Comparison of ENCODE assay signal across 37 mouse cellular contexts in genomic region chr2:154163306-154163705, GRCm38 (mm10). TPM values are rescaled to one million over a fixed set of nuclear protein-coding genes. Genes with fewer than 3 reads are reported as not detected.
DNase-seq lines count a peak whose midpoint lies in the region; ATAC-seq and TF ChIP-seq lines count a peak whose summit lies in the region.
"Had no signal": no experiment of that assay in that cellular context is flagged by ENCODE, and none has a peak within 500 bp of the region (broad histone marks: within the 10 kb centered on the region; RNA-seq: fewer than 3 reads in every experiment).

No protein-coding gene starts in this region.

- intact Hi-C loops in heart, postnatal 36 days (cut with DNase I): no loop called here
- intact Hi-C loops in left cerebral cortex, postnatal 4 days (cut with DNase I): no loop called here
- intact Hi-C loops in left cerebral cortex, adult 2 months (cut with DNase I): no loop called here

- no peak for TF ChIP-seq POLR2A in cerebellum, adult 2 months (IDR thresholded peaks at IDR 0.05; ENCODE audit: borderline replicate concordance, insufficient read depth, low read length)

- peak; percentile 83 for DNase-seq in heart, adult 11 months
- no peak for DNase-seq in heart, postnatal 36 days
- DNase-seq in left cerebral cortex, postnatal 4 days: peak; percentile 23
- no peak for DNase-seq in left cerebral cortex, adult 2 months (ENCODE audit: extremely low spot score in 1 of 2, low spot score in 2 of 2)
- DNase-seq in cerebellum, adult 2 months: peak; percentile 12 to 33
- no peak for DNase-seq in thymus, postnatal 25 days
- DNase-seq: adrenal gland, postnatal 14 days; gastrocnemius, postnatal 10 days; kidney, adult 9 months; kidney, postnatal 10 days; liver, embryonic 13.5 days; lung, adult 18-20 months; lung, postnatal 10 days; midbrain, embryonic 14.5 days; retina, postnatal 1 day; right cerebral cortex, postnatal 14 days had no signal

- no peak for ATAC-seq in granulocyte monocyte progenitor cell, adult 5-6 weeks (replicated peaks; ENCODE audit: poor library complexity, severe bottlenecking)
- ATAC-seq: CD4-positive, CD25-positive, alpha-beta regulatory T cell, adult 4 months; forebrain, embryonic 15.5 days; intestine, embryonic 16.5 days had no signal

- no peaks in the 10 kb centered on the region for H3K4me1 ChIP-seq in cerebellum, adult 2 months (ENCODE audit: control insufficient read depth, insufficient read depth, low read length)
- H3K4me1 ChIP-seq: embryonic facial prominence, embryonic 12.5 days; forebrain, embryonic 15.5 days; heart, embryonic 10.5 days; liver, embryonic 13.5 days; neural tube, embryonic 15.5 days had no signal

- TF ChIP-seq CTCF in left cerebral cortex, adult 2 months (IDR thresholded peaks at IDR 0.05): no peak
- no peak for TF ChIP-seq CTCF in cerebellum, adult 2 months (IDR thresholded peaks at IDR 0.05; ENCODE audit: borderline replicate concordance, insufficient read depth, low read depth, low read length)

- H3K4me3 ChIP-seq in left cerebral cortex, adult 2 months: no peak overlapping the region
- H3K4me3 ChIP-seq in cerebellum, adult 2 months (replicated peaks; ENCODE audit: insufficient read depth, low read depth, low read length): no peak overlapping the region
- H3K4me3 ChIP-seq: embryonic facial prominence, embryonic 12.5 days; forebrain, embryonic 15.5 days; heart, embryonic 10.5 days; liver, embryonic 13.5 days; neural tube, embryonic 15.5 days had no signal

- H3K27ac ChIP-seq in left cerebral cortex, adult 2 months: no peak overlapping the region
- H3K27ac ChIP-seq in cerebellum, adult 2 months (ENCODE audit: insufficient read depth, low read length): no peak overlapping the region
- H3K27ac ChIP-seq: embryonic facial prominence, embryonic 12.5 days; forebrain, embryonic 15.5 days; heart, embryonic 10.5 days; liver, embryonic 13.5 days; macrophage; neural tube, embryonic 15.5 days had no signal

- 18% methylated on average over 5 of the region's 5 CpGs for WGBS in cerebellum, adult 2 months

- H3K27me3 ChIP-seq in cerebellum, adult 2 months (ENCODE audit: control insufficient read depth, insufficient read depth, low read length): no peaks in the 10 kb centered on the region
- H3K27me3 ChIP-seq: embryonic facial prominence, embryonic 12.5 days; forebrain, embryonic 15.5 days; liver, embryonic 13.5 days; neural tube, embryonic 15.5 days had no signal

RNA-seq across cellular contexts. Expression of gene Bpifa5, which starts 0.9 kb away (rescaled TPM):
- total RNA-seq in heart, postnatal 36 days (2021): not detected
- not detected for total RNA-seq in left cerebral cortex, postnatal 4 days (2021)
- not detected for total RNA-seq in left cerebral cortex, adult 2 months (2021)
- 0.88 and 0.90 TPM in 2 replicates for polyA plus RNA-seq in cerebellum, adult 2 months (2012; rRNA removed)
- not detected in 2 replicates for total RNA-seq in granulocyte monocyte progenitor cell, adult 5-6 weeks (2014; fragmentation: Nextera tagmentation)
- not detected in 2 replicates for total RNA-seq in granulocyte monocyte progenitor cell, adult 5-6 weeks (2017)
- total RNA-seq: adrenal gland, postnatal 14 days; gastrocnemius, postnatal 10 days; hematopoietic stem cell, adult 5-6 weeks; layer of hippocampus, adult 18-20 months; layer of hippocampus, postnatal 10 days; left cerebral cortex, adult 8-10 months; left cerebral cortex, postnatal 36 days; megakaryocyte-erythroid progenitor cell, adult 5-6 weeks had no signal
- polyA plus RNA-seq: CD4-positive, CD25-positive, alpha-beta regulatory T cell, adult 4 months; embryonic facial prominence, embryonic 12.5 days; forebrain, embryonic 15.5 days; gonadal fat pad, adult 2 months; heart, embryonic 10.5 days; heart, postnatal 0 days; intestine, embryonic 16.5 days; limb, embryonic 14.5 days; macrophage; midbrain, embryonic 14.5 days; neural tube, embryonic 15.5 days; small intestine, adult 2 months; stomach, embryonic 14.5 days; testis, adult 2 months had no signal

RNA-seq across cellular contexts. Expression of gene Bpifa1, which starts 20.6 kb away (rescaled TPM):
- total RNA-seq in heart, postnatal 36 days (2021): not detected
- total RNA-seq in left cerebral cortex, postnatal 4 days (2021): not detected
- total RNA-seq in left cerebral cortex, adult 2 months (2021): not detected
- polyA plus RNA-seq in cerebellum, adult 2 months (2012; rRNA removed): not detected in 2 replicates
- total RNA-seq in granulocyte monocyte progenitor cell, adult 5-6 weeks (2014; fragmentation: Nextera tagmentation): not detected in 2 replicates
- not detected in 2 replicates for total RNA-seq in granulocyte monocyte progenitor cell, adult 5-6 weeks (2017)
- total RNA-seq: adrenal gland, postnatal 14 days; gastrocnemius, postnatal 10 days; hematopoietic stem cell, adult 5-6 weeks; layer of hippocampus, adult 18-20 months; layer of hippocampus, postnatal 10 days; left cerebral cortex, adult 8-10 months; left cerebral cortex, postnatal 36 days; megakaryocyte-erythroid progenitor cell, adult 5-6 weeks had no signal
- polyA plus RNA-seq: CD4-positive, CD25-positive, alpha-beta regulatory T cell, adult 4 months; embryonic facial prominence, embryonic 12.5 days; forebrain, embryonic 15.5 days; gonadal fat pad, adult 2 months; heart, embryonic 10.5 days; heart, postnatal 0 days; intestine, embryonic 16.5 days; macrophage; midbrain, embryonic 14.5 days; neural tube, embryonic 15.5 days; small intestine, adult 2 months; stomach, embryonic 14.5 days had no signal

RNA-seq across cellular contexts. Expression of gene Bpifb1, which starts 27.3 kb away (rescaled TPM):
- not detected for total RNA-seq in heart, postnatal 36 days (2021)
- total RNA-seq in left cerebral cortex, postnatal 4 days (2021): under 1 TPM; 0.14 to 0.30 TPM
- total RNA-seq in left cerebral cortex, adult 2 months (2021): under 1 TPM in 1 of 2 experiments, not detected in 1; 0.50 TPM
- polyA plus RNA-seq in cerebellum, adult 2 months (2012; rRNA removed): not detected in 2 replicates
- not detected in 2 replicates for total RNA-seq in granulocyte monocyte progenitor cell, adult 5-6 weeks (2014; fragmentation: Nextera tagmentation)
- not detected in 2 replicates for total RNA-seq in granulocyte monocyte progenitor cell, adult 5-6 weeks (2017)
- total RNA-seq: adrenal gland, postnatal 14 days; gastrocnemius, postnatal 10 days; hematopoietic stem cell, adult 5-6 weeks; megakaryocyte-erythroid progenitor cell, adult 5-6 weeks had no signal
- polyA plus RNA-seq: CD4-positive, CD25-positive, alpha-beta regulatory T cell, adult 4 months; embryonic facial prominence, embryonic 12.5 days; gonadal fat pad, adult 2 months; macrophage; neural tube, embryonic 15.5 days; small intestine, adult 2 months had no signal

RNA-seq across cellular contexts. Expression of gene Bpifa3, which starts 33.2 kb away (rescaled TPM):
- total RNA-seq in heart, postnatal 36 days (2021): not detected
- total RNA-seq in left cerebral cortex, postnatal 4 days (2021): not detected
- total RNA-seq in left cerebral cortex, adult 2 months (2021): not detected
- polyA plus RNA-seq in cerebellum, adult 2 months (2012; rRNA removed): not detected in 2 replicates
- total RNA-seq in granulocyte monocyte progenitor cell, adult 5-6 weeks (2014; fragmentation: Nextera tagmentation): not detected in 2 replicates
- total RNA-seq in granulocyte monocyte progenitor cell, adult 5-6 weeks (2017): not detected in 2 replicates
- total RNA-seq: adrenal gland, postnatal 14 days; gastrocnemius, postnatal 10 days; hematopoietic stem cell, adult 5-6 weeks; layer of hippocampus, adult 18-20 months; layer of hippocampus, postnatal 10 days; left cerebral cortex, adult 8-10 months; left cerebral cortex, postnatal 36 days; megakaryocyte-erythroid progenitor cell, adult 5-6 weeks had no signal
- polyA plus RNA-seq: CD4-positive, CD25-positive, alpha-beta regulatory T cell, adult 4 months; embryonic facial prominence, embryonic 12.5 days; forebrain, embryonic 15.5 days; heart, embryonic 10.5 days; heart, postnatal 0 days; intestine, embryonic 16.5 days; limb, embryonic 14.5 days; liver, embryonic 13.5 days; macrophage; midbrain, embryonic 14.5 days; neural tube, embryonic 15.5 days; small intestine, adult 2 months; stomach, embryonic 14.5 days; thymus, postnatal 0 days had no signal

Comparison
In these comparisons a context has a peak if more than half of its experiments do, and no peak if none do; other contexts are left out.
1. DNase-seq: peak in heart, adult 11 months (single experiment), left cerebral cortex, postnatal 4 days (single experiment) and cerebellum, adult 2 months (2 of 2); none in heart, postnatal 36 days (0 of 2), left cerebral cortex, adult 2 months (0 of 2) and thymus, postnatal 25 days (single experiment).